Mouse (Mus musculus): ENCODE results near the gene Galntl5. TPM values are rescaled to one million over a fixed set of nuclear protein-coding genes. Genes with fewer than 3 reads are reported as not detected.

The Galntl5 gene
- not detected in 2 replicates for polyA plus RNA-seq (2015; fragmentation: Nextera tagmentation; extraction: Ambion mirVana)

- Histone ChIP-seq H3K9ac (no peak within 1 kb of the TSS), H3K27ac (no peak within 1 kb of the TSS), H3K36me3 (no peaks in the 10 kb centered on the region), H3K4me1 (0 out of 2 replicates have a peak, but pooled peaks cover 3% of the 10 kb centered on the region), H3K9me3 (replicated peaks) (no peaks in the 10 kb centered on the region), H3K4me3 (replicated peaks) (no peak within 1 kb of the TSS), H3K4me2 (no peak within 1 kb of the TSS), H3K27me3 (no peaks in the 10 kb centered on the region)
- ATAC-seq (replicated peaks; ENCODE audit: low FRiP score) = no peak
- WGBS = 70% methylated on average over 1 of the region's 1 CpGs
These were observed at the start of gene Galntl5 for GRCm38 (mm10) chr5:25181004-25181531. Galntl5 (plus strand) TSS chr5:25181460.

DNA sequence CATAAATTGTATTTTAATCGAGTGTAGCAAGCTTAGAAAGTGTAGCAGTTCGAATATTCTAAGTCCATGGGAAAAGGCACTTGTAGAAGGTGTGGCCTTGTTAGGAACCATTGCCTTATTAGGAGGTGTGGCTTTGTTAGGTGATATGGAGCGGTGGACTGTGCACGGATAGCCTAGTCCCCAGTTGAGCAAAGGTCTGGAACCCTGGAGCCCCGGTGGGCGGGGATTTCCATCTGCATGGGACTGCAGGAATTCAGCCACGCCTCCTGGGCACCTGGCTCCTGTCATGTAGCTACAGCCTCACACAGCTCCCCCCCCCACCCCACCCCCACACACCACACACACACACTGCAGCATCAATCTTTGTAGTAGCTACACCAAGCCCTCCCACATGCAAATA is 34.6 kb upstream of the Galntl5 start:
- no peak overlapping the region for H3K4me3 ChIP-seq (replicated peaks)
- no peak overlapping the region for H3K4me2 ChIP-seq
- no peaks in the 10 kb centered on the region for H3K36me3 ChIP-seq
- H3K4me1 ChIP-seq = no peaks in the 10 kb centered on the region
- H3K9ac ChIP-seq = no peak overlapping the region
- no peaks in the 10 kb centered on the region for H3K9me3 ChIP-seq (replicated peaks)
- 71% methylated on average over 7 of the region's 7 CpGs for WGBS
- no peak overlapping the region for H3K27ac ChIP-seq
- no peaks in the 10 kb centered on the region for H3K27me3 ChIP-seq
- ATAC-seq (replicated peaks; ENCODE audit: low FRiP score) = no peak

DNA sequence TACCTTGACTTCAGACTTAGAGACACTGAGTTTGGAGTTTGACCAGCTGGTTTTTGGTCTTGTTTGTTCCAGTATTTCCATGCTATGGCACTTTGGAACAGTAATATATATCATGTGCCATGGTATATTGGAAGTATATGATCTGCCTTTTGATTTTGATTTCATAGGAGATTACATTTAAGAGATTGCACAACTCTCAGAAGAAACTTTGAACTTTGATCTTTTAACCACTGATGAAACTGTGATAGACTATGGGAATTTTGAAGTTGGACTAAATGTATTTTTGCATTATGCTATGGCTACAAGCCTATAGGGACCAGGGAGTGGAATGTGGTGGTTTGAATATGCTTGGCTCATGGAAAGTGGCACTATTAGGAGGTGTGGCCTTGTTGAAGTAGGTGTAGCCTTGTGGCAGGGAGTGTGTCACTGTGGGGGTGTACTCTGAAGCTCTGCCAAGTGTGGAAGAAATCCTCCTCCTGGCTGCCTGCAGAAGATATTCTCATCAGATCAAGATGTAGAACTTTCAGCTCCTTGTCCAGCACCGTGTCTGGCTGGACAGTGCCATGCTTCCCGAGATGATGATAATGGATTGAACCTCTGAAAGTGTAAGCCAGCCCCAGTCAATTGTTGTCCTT is 31.8 kb upstream of the Galntl5 start:
- peaks cover 3% of the 10 kb centered on the region; the same call in 1 of the 2 replicates for H3K4me1 ChIP-seq
- no peak overlapping the region for H3K9ac ChIP-seq
- no peak overlapping the region for H3K4me3 ChIP-seq (replicated peaks)
- H3K27ac ChIP-seq = no peak overlapping the region
- no peaks in the 10 kb centered on the region for H3K27me3 ChIP-seq
- H3K4me2 ChIP-seq = no peak overlapping the region
- 82% methylated on average over 2 of the region's 2 CpGs for WGBS
- no peaks in the 10 kb centered on the region for H3K9me3 ChIP-seq (replicated peaks)
- ATAC-seq (replicated peaks; ENCODE audit: low FRiP score) = no peak
- H3K36me3 ChIP-seq = no peaks in the 10 kb centered on the region

DNA sequence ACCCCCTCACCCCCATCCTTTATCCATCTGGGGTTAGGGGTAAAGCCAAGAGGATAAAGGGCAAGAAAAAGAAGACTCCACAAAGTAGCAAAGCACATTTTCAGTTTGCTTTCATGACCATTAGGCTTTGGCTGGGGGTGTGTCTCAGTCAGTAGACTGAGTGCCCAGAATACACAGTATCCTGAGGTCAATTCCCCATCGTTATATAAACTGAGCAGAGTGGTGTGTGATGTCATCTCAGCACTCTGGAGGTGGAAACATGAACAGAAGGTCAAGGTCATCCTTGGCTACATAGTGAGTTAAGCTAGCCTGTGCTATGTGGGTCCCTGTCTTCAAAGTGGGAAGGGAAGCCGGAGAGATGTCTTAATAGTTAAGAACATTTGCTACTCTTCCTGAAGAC is 27.8 kb upstream of the Galntl5 start:
- Histone ChIP-seq H3K4me2 (no peak overlapping the region), H3K27ac (no peak overlapping the region), H3K4me1 (peaks cover 3% of the 10 kb centered on the region; the same call in 1 of the 2 replicates), H3K36me3 (no peaks in the 10 kb centered on the region), H3K27me3 (no peaks in the 10 kb centered on the region), H3K4me3 (replicated peaks) (no peak overlapping the region), H3K9me3 (replicated peaks) (no peaks in the 10 kb centered on the region), H3K9ac (no peak overlapping the region)
- ATAC-seq (replicated peaks; ENCODE audit: low FRiP score) = no peak
- WGBS = 78% methylated on average over 2 of the region's 2 CpGs

DNA sequence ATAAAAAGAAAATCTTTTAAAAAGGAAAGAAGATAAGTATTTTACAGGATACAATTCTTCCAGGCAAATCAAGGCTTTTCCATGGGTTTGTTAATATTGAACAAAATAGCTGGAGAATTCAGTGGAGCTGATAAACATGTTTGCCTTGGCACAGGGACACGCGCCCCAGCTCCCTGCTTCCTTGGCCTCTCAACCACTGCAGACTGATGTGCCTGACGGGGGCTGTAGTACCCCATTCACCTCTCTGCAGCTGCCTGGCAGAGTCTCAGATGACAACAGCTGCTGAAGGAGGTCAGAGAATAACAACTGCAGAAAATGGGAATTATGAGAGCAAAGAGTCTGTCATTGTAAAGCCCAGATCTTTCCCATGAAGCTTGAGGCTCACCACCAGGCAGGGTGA is 27.3 kb upstream of the Galntl5 start:
- Histone ChIP-seq H3K4me1 (peaks cover 3% of the 10 kb centered on the region; the same call in 1 of the 2 replicates), H3K27me3 (no peaks in the 10 kb centered on the region), H3K4me3 (replicated peaks) (no peak overlapping the region), H3K4me2 (no peak overlapping the region), H3K27ac (no peak overlapping the region), H3K9me3 (replicated peaks) (no peaks in the 10 kb centered on the region), H3K36me3 (no peaks in the 10 kb centered on the region), H3K9ac (no peak overlapping the region)
- ATAC-seq (replicated peaks; ENCODE audit: low FRiP score) = no peak
- WGBS = 54% methylated on average over 3 of the region's 3 CpGs

DNA sequence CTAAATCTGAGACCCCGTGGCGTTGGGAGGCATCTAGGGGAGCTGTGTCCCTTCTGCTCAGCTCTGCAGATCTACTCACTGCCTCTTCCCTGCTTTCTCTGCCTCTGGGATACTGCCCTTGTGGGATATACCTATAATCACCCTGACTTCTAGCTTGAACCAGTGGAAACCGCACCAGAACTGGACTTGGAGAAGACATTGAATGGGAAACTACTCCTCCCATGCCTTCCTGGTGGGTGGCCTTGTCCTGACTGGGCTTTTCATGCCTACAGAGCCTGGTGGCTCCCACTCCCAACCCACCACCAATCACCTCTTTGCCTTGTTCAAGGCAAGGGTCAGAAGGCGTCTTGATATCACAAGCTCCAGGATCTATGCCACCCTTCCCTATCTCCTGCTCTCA is 26.4 kb upstream of the Galntl5 start:
- Histone ChIP-seq H3K27me3 (no peaks in the 10 kb centered on the region), H3K4me1 (peaks cover 3% of the 10 kb centered on the region; the same call in 1 of the 2 replicates), H3K4me2 (no peak overlapping the region), H3K4me3 (replicated peaks) (no peak overlapping the region), H3K9ac (no peak overlapping the region), H3K36me3 (no peaks in the 10 kb centered on the region), H3K9me3 (replicated peaks) (no peaks in the 10 kb centered on the region), H3K27ac (no peak overlapping the region)
- ATAC-seq (replicated peaks; ENCODE audit: low FRiP score) = no peak
- 85% methylated on average over 4 of the region's 4 CpGs for WGBS

DNA sequence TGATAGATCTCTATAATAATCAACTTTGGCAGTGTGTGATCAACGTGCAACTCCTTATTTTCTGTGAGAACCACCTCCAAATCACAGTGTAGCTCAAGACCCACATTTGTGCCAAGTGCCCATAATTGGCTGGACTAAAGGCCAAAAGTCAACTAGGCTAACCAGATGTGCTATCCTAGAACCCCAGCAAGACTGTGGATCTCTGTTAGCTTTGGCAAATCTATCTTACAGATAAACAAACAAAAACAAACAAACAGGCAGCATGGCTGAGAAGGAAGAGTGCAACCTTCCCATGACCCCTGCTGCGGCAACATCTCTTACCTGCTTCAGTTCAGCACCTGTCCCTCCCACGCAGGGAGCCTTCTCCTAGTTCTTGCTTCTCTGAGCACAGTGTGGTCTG is 25.9 kb upstream of the Galntl5 start:
- H3K27me3 ChIP-seq = no peaks in the 10 kb centered on the region
- H3K9ac ChIP-seq = no peak overlapping the region
- peaks cover 3% of the 10 kb centered on the region; the same call in 1 of the 2 replicates for H3K4me1 ChIP-seq
- no peak overlapping the region for H3K4me3 ChIP-seq (replicated peaks)
- no peak overlapping the region for H3K27ac ChIP-seq
- no peaks in the 10 kb centered on the region for H3K9me3 ChIP-seq (replicated peaks)
- no peak for ATAC-seq (replicated peaks; ENCODE audit: low FRiP score)
- H3K36me3 ChIP-seq = no peaks in the 10 kb centered on the region
- 77% methylated on average over 3 of the region's 3 CpGs for WGBS
- H3K4me2 ChIP-seq = no peak overlapping the region

DNA sequence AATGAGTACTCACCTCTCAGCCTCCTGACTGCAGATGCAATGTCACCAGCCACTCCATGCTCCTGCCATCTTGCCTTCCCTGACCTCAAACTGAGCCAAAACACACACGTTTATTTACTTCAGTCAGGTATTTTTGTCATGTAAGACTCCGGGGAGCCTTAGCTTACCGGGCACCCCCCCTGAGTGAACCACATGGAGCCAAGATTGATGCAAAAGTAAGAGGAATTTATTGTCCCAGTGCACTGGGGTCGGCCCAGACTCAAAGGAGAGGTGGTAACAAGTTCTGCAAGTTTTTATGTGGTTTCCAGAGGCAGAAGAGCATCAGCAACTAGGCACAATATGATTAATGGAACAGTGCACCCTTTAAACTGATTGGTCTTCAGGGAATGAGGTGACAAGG is 24.1 kb upstream of the Galntl5 start:
- H3K27me3 ChIP-seq = no peaks in the 10 kb centered on the region
- ATAC-seq (replicated peaks; ENCODE audit: low FRiP score) = no peak
- H3K4me1 ChIP-seq = peaks cover 3% of the 10 kb centered on the region; the same call in 1 of the 2 replicates

DNA sequence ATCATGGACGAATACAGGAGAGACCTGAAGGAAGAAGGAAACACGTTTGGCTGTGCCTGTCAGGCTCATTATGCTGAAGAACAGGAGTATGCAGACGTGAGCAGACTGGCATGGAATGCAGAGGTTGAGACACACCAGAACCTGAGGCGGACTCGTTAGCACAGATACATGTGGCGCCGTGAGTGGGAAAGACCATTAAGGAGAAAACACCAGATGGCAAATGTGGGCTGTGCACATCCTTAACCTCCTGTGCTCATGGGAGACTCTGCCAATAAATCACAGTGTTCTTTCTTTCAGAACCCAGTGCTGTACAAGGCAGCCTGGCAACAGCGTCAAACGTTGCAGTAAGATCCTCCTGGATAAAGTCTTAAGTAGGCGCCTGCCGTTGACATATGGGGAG is 20.7 kb upstream of the Galntl5 start:
- Histone ChIP-seq H3K36me3 (no peaks in the 10 kb centered on the region), H3K9ac (no peak overlapping the region), H3K4me3 (replicated peaks) (no peak overlapping the region), H3K9me3 (replicated peaks) (no peaks in the 10 kb centered on the region), H3K27ac (no peak overlapping the region), H3K4me1 (no peaks in the 10 kb centered on the region), H3K27me3 (no peaks in the 10 kb centered on the region; the same call in 1 of the 2 replicates), H3K4me2 (no peak overlapping the region)
- WGBS = 32% methylated on average over 11 of the region's 11 CpGs
- no peak for ATAC-seq (replicated peaks; ENCODE audit: low FRiP score)

More for the DNA sequence above, 24.1 kb upstream of the Galntl5 start:
- 47% methylated on average over 4 of the region's 4 CpGs for WGBS
- no peaks in the 10 kb centered on the region for H3K36me3 ChIP-seq
- H3K9ac ChIP-seq = no peak overlapping the region
- no peak overlapping the region for H3K4me3 ChIP-seq (replicated peaks)
- H3K27ac ChIP-seq = no peak overlapping the region
- no peaks in the 10 kb centered on the region for H3K9me3 ChIP-seq (replicated peaks)
- H3K4me2 ChIP-seq = no peak overlapping the region

DNA sequence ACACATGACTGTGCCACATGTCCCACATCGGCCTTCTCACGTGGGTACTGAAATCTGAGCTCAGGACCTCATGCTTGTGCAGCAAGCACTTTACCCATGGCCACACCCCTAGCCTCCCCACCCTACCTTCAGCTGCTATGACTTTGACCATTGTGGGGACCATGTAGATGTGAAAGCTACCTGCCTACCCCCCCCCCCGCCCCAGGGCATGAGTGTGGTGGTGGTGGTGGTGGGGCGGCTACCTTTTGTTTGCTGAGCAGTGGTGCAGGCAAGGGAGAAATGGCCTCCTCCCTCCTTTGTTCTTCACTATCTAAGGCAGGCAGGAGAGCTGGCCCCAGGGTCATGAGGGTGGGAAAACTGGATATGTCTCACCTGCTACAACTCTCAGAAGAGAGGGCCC is 18.3 kb upstream of the Galntl5 start:
- WGBS = 76% methylated on average over 4 of the region's 4 CpGs
- no peak for ATAC-seq (replicated peaks; ENCODE audit: low FRiP score)
- H3K4me1 ChIP-seq = no peaks in the 10 kb centered on the region
- no peaks in the 10 kb centered on the region for H3K36me3 ChIP-seq
- no peaks in the 10 kb centered on the region for H3K9me3 ChIP-seq (replicated peaks)
- H3K4me3 ChIP-seq (replicated peaks) = no peak overlapping the region
- H3K27me3 ChIP-seq = no peaks in the 10 kb centered on the region; the same call in 1 of the 2 replicates
- H3K9ac ChIP-seq = no peak overlapping the region
- no peak overlapping the region for H3K4me2 ChIP-seq
- H3K27ac ChIP-seq = no peak overlapping the region

DNA sequence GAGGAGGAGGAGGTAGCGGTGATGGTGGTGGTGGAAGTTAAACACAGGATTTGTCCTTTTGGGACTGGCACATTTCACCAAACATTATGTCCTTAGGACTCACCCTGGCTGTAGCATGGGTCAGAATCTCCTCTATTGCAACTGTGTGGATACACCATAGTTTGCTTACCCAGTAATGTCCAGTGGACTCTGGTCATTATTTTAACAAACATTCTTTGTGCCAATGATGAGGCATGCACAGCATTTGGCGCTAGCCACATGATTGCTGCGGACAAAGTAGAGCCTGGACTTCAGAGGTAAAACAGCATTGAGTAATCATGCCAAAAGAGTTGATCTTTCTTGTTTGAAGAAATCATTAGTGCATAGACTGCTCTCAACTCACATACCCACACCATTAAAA is 17.3 kb upstream of the Galntl5 start:
- Histone ChIP-seq H3K4me3 (replicated peaks) (no peak overlapping the region), H3K9ac (no peak overlapping the region), H3K27me3 (no peaks in the 10 kb centered on the region; the same call in 1 of the 2 replicates), H3K36me3 (no peaks in the 10 kb centered on the region), H3K27ac (no peak overlapping the region), H3K9me3 (replicated peaks) (no peaks in the 10 kb centered on the region), H3K4me1 (no peaks in the 10 kb centered on the region), H3K4me2 (no peak overlapping the region)
- WGBS = 96% methylated on average over 3 of the region's 3 CpGs
- no peak for ATAC-seq (replicated peaks; ENCODE audit: low FRiP score)

DNA sequence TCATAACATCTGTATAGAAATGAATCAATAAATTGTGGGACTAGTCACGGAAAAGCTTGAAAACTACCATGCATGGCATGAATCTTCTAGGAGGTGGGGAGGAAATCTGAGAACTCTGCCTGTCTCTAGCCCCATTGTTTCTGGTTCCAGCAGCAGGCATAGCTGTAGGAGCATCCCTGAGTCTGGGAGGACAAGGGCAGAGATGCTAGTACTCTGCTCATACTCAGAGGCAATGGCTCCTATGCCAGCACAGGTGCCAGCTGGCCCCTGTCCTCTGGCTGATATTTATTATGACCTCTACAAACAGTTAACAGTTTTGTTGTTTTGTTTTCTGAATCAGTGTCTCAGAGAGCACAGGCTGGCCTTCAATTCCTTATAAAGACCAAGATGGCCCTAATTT is 16.9 kb upstream of the Galntl5 start:
- ATAC-seq (replicated peaks; ENCODE audit: low FRiP score) = no peak
- 71% methylated on average over 1 of the region's 1 CpGs for WGBS
- no peaks in the 10 kb centered on the region for H3K9me3 ChIP-seq (replicated peaks)

More for the DNA sequence above, 16.9 kb upstream of the Galntl5 start:
- no peaks in the 10 kb centered on the region for H3K4me1 ChIP-seq
- H3K27ac ChIP-seq = no peak overlapping the region
- no peak overlapping the region for H3K4me3 ChIP-seq (replicated peaks)
- H3K4me2 ChIP-seq = no peak overlapping the region
- H3K27me3 ChIP-seq = no peaks in the 10 kb centered on the region; the same call in 1 of the 2 replicates
- no peaks in the 10 kb centered on the region for H3K36me3 ChIP-seq
- no peak overlapping the region for H3K9ac ChIP-seq
